Mouse (Mus musculus): Measurements from ENCODE around the gene Gm17428. TPM values are rescaled to one million over a fixed set of nuclear protein-coding genes. Genes with fewer than 3 reads are reported as not detected.

Gene Gm17428
- polyA plus RNA-seq, 1 experiment from 2014 or later: not detected

DNA sequence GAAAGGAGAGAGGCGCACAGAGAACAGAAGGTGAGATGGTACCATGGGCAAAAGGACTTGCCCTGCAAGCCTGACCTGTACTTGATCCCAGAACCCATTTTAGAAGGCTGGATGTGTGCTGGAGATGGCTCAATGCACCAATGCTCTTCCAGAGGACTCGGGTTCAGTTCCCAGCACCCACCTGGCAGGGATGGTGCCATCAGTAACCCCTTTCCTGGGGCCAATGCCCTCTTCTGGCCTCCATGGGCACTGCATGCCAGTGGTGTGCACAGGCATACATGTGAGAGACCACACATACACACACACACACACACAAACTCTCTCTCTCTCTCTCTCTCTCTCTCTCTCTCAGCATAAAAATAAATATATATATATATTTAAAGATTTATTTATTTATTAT is 24.7 kb downstream of the Gm17428 start:
- POLR2A ChIA-PET: no interaction called here
- peaks cover 17% of the 10 kb centered on the region for H3K27me3 ChIP-seq
- in situ Hi-C loops (cut with MboI; ENCODE audit: low pct_unique_long_range_greater_than_20kb): no loop called here
- ATAC-seq (no peak), DNase-seq (ENCODE audit: low read depth, low spot score) (no peak)
- TF ChIP-seq CTCF (IDR thresholded peaks at IDR 0.05): no peak
- CTCF ChIA-PET: no interaction called here

DNA sequence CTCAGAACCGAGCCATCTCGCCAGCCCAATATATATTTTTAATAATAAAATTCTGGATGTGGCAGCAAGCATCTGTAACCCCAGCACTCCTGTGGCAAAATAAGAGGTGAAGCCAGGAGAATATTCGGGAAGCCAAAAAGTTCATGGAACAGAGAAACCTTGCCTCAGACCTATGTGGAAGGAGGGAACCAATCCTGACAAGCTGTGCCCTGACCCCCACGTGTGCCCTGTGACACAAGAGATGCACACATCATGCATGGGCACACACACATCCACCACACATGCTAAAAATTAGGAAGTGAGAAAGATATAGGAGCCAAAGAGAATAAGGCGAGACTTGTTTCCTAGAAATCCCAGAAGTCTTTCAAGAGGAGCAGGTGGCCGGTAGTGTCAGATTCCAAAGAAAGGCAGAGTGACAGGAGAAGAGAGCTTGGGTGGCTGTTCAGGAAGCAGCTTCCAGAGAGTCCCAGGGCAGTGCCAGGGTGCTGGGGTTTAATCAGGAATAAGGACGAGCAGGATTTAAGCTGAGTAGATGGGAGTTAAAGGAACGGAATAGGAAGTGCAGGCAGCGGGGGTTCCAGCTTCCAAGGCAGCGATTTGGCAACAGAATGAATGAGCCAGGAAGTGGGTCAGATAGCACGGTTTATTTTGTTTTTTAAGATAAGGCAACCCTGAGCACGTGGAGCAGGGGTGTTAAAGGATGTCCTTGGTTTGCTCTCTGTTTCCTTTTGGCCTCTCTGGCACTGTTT is 25.4 kb downstream of the Gm17428 start:
- H3K27me3 ChIP-seq: peaks cover 13% of the 10 kb centered on the region
- ChIA-PET POLR2A (no interaction called here), CTCF (interaction anchor here (1.2 kb wide), 1 partner anchor 13 kb away, joined by 3 read pairs; the partner anchor contains the start of gene Ngdn)
- in situ Hi-C loops (cut with MboI; ENCODE audit: low pct_unique_long_range_greater_than_20kb): no loop called here
- ATAC-seq (no peak), DNase-seq (ENCODE audit: low read depth, low spot score) (no peak)
- TF ChIP-seq CTCF (IDR thresholded peaks at IDR 0.05): no peak

DNA sequence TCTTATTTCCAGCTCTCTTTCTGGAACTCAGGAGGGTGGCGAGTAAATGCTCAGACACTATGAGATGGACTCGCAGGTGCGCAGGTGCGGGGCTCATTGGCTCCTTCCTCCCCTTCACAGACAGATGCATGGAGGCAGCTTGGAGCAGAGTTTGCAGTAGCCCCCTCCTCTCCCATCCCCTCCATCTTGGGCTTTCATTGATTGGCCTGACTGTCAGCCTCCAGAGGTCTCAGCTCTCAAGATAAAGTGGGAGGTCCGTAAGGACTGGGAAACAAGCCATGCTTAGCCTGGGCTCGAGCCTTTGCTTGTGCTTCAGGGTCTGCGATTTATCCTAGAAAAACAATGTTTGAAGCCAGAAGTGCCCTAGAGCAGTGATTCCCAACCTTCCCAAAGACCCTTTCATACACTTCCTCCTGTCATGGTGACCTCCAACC is 26.0 kb downstream of the Gm17428 start:
- DNase-seq (ENCODE audit: low read depth, low spot score) (no peak), ATAC-seq (no peak)
- ChIA-PET CTCF (interaction anchor here (1.2 kb wide), 1 partner anchor 12 kb away, joined by 3 read pairs; the partner anchor contains the start of gene Ngdn), POLR2A (no interaction called here)
- no peak for TF ChIP-seq CTCF (IDR thresholded peaks at IDR 0.05)
- H3K27me3 ChIP-seq: peaks cover 11% of the 10 kb centered on the region
- in situ Hi-C loops (cut with MboI; ENCODE audit: low pct_unique_long_range_greater_than_20kb): no loop called here

DNA sequence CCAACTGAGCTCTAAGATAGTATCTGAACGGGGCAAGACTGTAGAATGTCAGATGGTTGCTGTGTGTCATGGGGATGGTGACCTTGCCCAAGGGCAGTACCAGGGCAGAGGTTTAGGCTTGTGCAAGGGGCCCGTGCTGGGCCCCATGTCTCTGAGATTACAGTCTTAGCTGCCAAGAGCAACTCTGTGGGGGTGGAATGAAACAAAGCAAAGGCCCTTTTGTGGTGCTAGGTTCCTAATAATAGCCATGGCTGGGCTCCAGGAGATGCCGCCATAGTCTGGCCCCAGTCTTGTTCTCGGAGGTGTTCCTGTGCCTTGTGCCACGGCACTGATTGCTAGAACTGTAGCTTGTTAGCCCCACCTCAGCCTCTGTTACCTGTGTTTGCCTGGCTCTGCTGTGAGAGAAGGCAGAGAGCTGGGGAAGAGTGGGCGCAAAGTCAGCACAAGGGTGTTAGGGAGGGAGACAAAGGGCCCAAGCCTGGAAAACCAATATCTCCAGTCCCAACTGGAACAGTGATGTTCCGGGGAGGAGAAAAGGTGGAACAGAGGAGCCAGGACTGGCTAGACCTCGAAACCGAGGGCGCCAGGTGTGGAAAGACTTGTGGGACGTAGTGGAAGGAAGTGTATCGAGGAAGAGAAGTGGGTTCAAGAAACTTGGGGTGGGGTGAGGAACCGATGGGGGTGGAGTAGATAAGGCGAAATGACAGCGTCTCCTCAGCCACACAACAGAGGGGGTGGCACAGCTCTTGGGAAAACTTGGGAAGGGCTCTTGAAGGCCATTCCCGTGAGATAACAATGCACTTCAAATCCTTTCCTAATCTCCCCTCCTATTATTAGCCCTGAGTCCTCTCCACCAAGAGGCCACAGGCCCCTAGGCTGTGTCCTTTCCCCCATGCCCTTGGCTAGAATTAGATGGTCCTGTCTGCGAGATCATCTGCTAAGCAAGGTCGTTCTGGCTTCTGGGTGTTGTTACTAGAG is 27.4 kb downstream of the Gm17428 start:
- in situ Hi-C loops (cut with MboI; ENCODE audit: low pct_unique_long_range_greater_than_20kb): no loop called here

DNA sequence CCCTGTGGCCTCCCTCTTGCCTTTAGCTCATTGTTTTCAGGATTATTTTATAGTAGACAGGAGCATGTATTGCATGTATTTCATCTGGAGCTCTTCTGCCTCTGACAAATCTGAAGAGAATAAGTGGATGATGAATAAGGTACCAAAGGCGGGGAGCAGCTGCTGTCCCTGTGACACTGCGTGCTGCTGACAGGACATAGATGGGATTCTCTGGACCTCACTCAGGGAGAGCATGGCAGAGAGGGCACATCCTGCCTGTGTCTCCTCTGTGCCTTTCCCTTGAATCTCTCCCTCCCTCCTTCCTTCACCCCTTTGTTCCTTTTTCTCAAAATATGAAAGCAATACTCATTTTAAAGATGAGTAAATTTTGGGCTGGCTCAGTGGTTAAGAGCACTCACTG is 28.8 kb downstream of the Gm17428 start:
- ATAC-seq (no peak), DNase-seq (ENCODE audit: low read depth, low spot score) (no peak)
- ChIA-PET CTCF (interaction anchor here (1.2 kb wide), 1 partner anchor 10 kb away, joined by 3 read pairs; the partner anchor contains the start of gene Ngdn), POLR2A (interaction anchor here (0.9 kb wide), 1 partner anchor 129 kb away, joined by 5 read pairs; no protein-coding TSS in a partner anchor)
- no peak for TF ChIP-seq CTCF (IDR thresholded peaks at IDR 0.05)
- peaks cover 8% of the 10 kb centered on the region for H3K27me3 ChIP-seq
- in situ Hi-C loops (cut with MboI; ENCODE audit: low pct_unique_long_range_greater_than_20kb): no loop called here

More for the DNA sequence above, 27.4 kb downstream of the Gm17428 start:
- ChIA-PET POLR2A (no interaction called here), CTCF (interaction anchor here (1.9 kb wide), 1 partner anchor 11 kb away, joined by 5 read pairs; the partner anchor contains the start of gene Ngdn)
- ATAC-seq (no peak), DNase-seq (ENCODE audit: low read depth, low spot score) (no peak)
- no peak for TF ChIP-seq CTCF (IDR thresholded peaks at IDR 0.05)
- H3K27me3 ChIP-seq: peaks cover 9% of the 10 kb centered on the region

DNA sequence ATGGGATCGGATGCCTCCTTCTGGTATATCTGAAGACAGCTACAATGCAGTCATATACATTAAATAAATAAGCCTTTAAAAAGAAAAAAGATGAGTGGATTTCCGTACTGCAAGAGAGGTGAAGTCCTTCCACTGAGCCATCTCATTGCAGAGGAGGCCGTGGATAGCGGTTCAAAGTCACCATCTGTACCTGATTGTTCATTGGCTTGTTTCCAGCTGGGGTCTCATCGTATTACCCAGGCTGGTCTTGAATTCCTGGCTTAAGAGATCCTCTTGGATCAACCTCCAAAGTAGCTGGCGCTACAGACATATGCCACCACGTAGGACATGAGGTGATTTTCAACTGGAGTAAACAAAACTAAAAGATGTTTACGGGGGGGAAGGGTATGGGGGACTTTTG is 29.2 kb downstream of the Gm17428 start:
- no peak for TF ChIP-seq CTCF (IDR thresholded peaks at IDR 0.05)
- H3K27me3 ChIP-seq: peaks cover 8% of the 10 kb centered on the region
- ChIA-PET CTCF (interaction anchor here (1.2 kb wide), 1 partner anchor 9 kb away, joined by 3 read pairs; the partner anchor contains the start of gene Ngdn), POLR2A (interaction anchor here (0.9 kb wide), 1 partner anchor 130 kb away, joined by 5 read pairs; no protein-coding TSS in a partner anchor)
- no peak for DNase-seq (ENCODE audit: low read depth, low spot score)
- ATAC-seq: no peak
- in situ Hi-C loops (cut with MboI; ENCODE audit: low pct_unique_long_range_greater_than_20kb): no loop called here

DNA sequence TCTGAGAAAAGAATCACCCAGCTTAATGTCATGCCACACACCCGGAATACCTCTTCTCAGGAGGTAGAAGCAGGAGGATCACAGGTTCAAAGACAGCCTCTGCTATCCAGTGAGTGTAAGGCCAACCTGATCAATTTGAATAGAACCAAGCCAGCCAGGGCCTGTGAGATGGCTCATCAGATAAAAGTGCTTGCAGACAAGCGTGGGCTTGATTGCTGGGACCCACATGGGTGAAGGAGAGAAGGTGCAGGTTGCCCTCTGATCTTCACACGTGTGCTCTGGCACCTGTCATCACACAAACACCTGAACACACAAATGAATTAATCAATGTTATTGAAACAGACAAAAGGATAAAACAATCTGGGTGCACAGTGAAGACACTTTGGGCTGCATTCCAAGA is 29.8 kb downstream of the Gm17428 start:
- no peak for DNase-seq (ENCODE audit: low read depth, low spot score)
- TF ChIP-seq CTCF (IDR thresholded peaks at IDR 0.05): no peak
- in situ Hi-C loops (cut with MboI; ENCODE audit: low pct_unique_long_range_greater_than_20kb): no loop called here
- peaks cover 8% of the 10 kb centered on the region for H3K27me3 ChIP-seq
- CTCF ChIA-PET: interaction anchor here (1.2 kb wide), 1 partner anchor 9 kb away, joined by 3 read pairs; the partner anchor contains the start of gene Ngdn
- ATAC-seq: no peak
- POLR2A ChIA-PET: no interaction called here

DNA sequence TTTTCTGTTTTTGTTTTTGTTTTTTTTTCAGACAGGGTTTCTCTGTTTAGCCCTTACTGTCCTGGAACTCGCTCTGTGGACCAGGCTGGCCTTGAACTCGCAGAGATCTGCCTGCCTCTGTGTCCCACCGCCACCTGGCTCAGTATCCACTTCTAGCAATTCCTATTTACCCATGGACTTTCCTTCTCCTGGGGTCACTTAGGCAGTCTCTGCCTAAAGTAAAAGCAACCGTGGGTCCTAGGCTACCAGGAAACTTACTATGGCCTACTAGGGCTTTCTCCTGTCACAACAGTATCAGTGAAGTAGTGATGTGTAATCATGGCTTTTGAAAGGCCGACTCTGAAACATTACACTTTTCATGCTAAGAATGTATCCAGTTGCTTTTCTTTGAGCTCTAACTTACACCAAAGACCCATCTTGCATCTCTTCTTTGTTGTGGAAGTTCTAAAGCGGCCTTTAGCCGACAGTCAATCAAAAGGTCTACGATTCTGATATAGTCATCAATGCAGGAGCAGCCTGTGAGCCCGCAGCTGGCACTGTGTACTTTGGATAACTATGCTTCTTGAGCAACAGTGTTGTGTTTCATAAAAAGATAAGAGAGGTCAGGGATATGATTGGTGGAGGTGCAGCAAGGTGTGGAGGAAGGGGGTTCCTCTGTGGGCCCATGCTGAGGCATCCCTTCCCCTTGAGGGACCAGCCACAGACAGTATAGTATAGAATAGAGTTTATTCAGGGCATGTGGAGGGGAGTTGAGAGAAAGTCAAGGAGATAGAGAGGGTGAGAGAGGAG is 30.6 kb downstream of the Gm17428 start:
- no peak for DNase-seq (ENCODE audit: low read depth, low spot score)
- in situ Hi-C loops (cut with MboI; ENCODE audit: low pct_unique_long_range_greater_than_20kb): no loop called here
- POLR2A ChIA-PET: no interaction called here
- H3K27me3 ChIP-seq: peaks cover 8% of the 10 kb centered on the region
- ATAC-seq: no peak
- CTCF ChIA-PET: no interaction called here
- TF ChIP-seq CTCF (IDR thresholded peaks at IDR 0.05): no peak

DNA sequence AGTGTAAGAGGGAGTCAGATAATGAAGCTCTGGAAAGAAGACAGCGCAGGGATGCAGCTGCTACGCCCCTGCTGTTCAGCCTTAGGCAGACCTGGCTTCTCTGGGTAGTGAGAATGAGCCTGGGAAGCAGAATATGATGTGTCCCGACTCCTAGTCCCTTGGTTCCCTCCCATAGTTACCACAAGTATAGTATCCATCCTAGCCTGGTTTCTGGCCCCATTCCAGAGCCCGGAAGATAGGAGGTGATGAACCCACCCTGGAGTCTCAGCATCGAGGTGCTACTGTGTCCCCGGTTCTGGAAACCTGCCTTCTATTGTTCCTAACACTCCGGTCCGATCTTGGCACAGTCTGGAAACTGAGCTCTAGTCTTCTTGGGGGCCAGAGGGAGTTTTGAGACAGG is 31.7 kb downstream of the Gm17428 start:
- TF ChIP-seq CTCF (IDR thresholded peaks at IDR 0.05): no peak
- no peak for DNase-seq (ENCODE audit: low read depth, low spot score)
- CTCF ChIA-PET: interaction anchor here (0.6 kb wide), 1 partner anchor 37 kb away, joined by 3 read pairs; no protein-coding TSS in a partner anchor
- no peak for ATAC-seq
- H3K27me3 ChIP-seq: peaks cover 8% of the 10 kb centered on the region
- POLR2A ChIA-PET: no interaction called here
- in situ Hi-C loops (cut with MboI; ENCODE audit: low pct_unique_long_range_greater_than_20kb): no loop called here

DNA sequence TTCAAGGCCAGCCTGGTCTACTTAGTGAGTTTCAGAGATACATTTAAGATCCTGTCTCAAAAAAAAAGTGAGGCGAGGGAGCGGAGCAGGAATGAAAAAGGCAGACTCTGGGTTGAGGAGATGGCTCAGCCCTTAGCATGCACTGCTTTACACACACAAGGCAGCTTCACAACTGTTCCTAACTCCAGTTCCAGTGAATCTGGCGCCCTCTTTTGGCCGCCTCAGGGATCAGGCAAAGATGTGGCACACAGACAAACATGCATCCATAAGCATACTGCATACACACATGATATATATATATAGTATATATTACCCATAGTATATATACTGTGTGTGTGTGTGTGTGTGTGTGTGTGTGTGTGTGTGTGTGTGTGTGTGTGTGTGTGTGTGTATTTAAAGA is 34.4 kb downstream of the Gm17428 start:
- H3K27me3 ChIP-seq: peaks cover 8% of the 10 kb centered on the region
- CTCF ChIA-PET: interaction anchor here (1.3 kb wide), 1 partner anchor 14 kb away, joined by 3 read pairs; no protein-coding TSS in a partner anchor
- no peak for DNase-seq (ENCODE audit: low read depth, low spot score)
- in situ Hi-C loops (cut with MboI; ENCODE audit: low pct_unique_long_range_greater_than_20kb): loop anchor here (5.0 kb wide), 2 partner anchors 109 to 164 kb away; no protein-coding TSS in a partner anchor
- POLR2A ChIA-PET: no interaction called here
- ATAC-seq: no peak
- peak; percentile 56 for TF ChIP-seq CTCF (IDR thresholded peaks at IDR 0.05)

Data from Patski (cell line).